8 mouse cellular contexts compared by ENCODE assay signal in the genomic region with DNA sequence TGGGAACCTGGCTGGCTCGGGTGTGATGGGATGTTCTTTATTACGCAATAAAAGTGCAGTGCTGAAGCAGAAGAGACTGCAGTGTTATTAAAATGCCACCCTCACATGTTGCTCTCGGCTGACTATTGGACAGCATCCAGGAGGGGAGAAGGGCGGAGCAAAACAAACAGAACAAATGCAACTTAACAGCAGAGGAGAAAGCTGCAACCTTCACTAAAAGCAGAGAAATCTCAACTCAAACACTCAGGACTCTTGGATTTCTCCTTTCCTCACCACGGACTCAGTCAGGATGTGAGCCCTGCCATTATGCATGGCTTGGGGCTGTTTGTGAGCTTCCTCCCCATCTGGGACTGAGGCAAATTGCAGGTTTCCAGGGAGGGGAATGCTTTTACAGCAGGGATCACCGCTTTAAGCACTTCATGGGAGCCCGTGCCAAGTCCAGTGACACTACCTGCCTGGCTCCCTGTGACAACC.
A peak's percentile ranks its signal among the peaks of the same experiment; 100 is the strongest.
DNase-seq lines count a peak whose midpoint lies in the region; ATAC-seq lines count a peak whose summit lies in the region.

No protein-coding gene starts in this region.

- ATAC-seq in CD4-positive, CD25-positive, alpha-beta regulatory T cell, adult 4 months = peak; percentile 22
- ATAC-seq in hematopoietic stem cell, adult 5-6 weeks (replicated peaks in 1 of 2; ENCODE audit: insufficient read depth in 1 of 2, low FRiP score in 2 of 2, low TSS enrichment in 1 of 2, low read depth in 1 of 2, poor library complexity in 2 of 2, severe bottlenecking in 2 of 2) = peak; percentile 65 to 74

- DNase-seq in gastrocnemius, postnatal 10 days = peak; percentile 7
- DNase-seq in gastrocnemius, postnatal 4 days (ENCODE audit: low spot score in 2 of 2) = no peak
- peak; percentile 36 to 61 for DNase-seq in cerebellum, postnatal 25 days
- peak; percentile 15 for DNase-seq in layer of hippocampus, adult 9-11 months
- DNase-seq in urinary bladder, postnatal 25 days (ENCODE audit: low spot score) = no peak
- no peak for DNase-seq in left cerebral cortex, adult 8-10 months (ENCODE audit: low spot score in 2 of 2)

Comparison
In these comparisons a context has a peak if more than half of its experiments do, and no peak if none do; other contexts are left out.
1. DNase-seq: peak in gastrocnemius, postnatal 10 days (single experiment), cerebellum, postnatal 25 days (2 of 2) and layer of hippocampus, adult 9-11 months (single experiment); none in gastrocnemius, postnatal 4 days (0 of 2), urinary bladder, postnatal 25 days (single experiment) and left cerebral cortex, adult 8-10 months (0 of 2).